Mouse (Mus musculus): ENCODE data around the gene Gm10972.
A peak's percentile ranks its signal among the peaks of the same experiment; 100 is the strongest.
"Not testable (repeated sequence)": the region's sequence is repeated elsewhere in the genome, so short reads cannot be mapped to it uniquely, and the experiment has no call there.

DNA sequence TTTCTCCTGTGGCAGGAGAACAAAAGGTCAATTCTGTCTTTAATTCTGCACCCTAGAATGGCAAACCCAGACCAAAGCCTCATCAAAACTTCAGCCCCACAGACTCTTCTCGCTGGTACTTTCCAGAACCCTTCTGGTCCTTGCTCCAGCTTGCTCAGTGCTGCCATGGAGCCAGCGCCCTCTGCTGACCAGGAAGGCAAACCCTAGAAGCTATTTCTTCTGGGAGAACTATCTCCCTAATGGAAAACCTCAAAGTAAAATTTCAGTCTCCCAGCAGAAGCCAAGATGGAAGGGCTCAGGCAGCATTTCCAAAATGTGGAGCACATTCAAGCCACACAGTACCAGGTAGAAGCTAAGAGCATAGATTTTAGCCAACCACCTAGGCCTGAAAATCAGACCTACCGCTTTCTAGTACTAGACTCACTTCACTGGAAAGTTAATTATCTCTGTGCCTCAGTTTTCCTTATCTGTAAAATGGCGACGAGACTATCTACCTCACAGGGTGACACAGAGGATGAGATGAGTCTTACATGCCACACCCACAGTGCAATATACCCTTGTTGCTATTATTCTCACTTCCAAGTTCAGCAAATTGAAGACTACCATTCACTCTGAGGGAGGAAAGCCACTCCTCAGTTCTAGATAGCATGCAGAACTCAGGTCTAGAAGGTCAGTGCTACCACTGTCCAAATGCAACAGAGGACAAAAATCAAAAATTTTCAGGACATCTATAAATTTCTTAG is 22.3 kb downstream of the Gm10972 start:
- TF ChIP-seq CTCF (conservative IDR thresholded peaks at IDR 0.05; ENCODE audit: insufficient read depth, insufficient read length, low read depth, low read length) = 0 out of 2 replicates have a peak, but pooled peaks have one; percentile 3
- TF ChIP-seq POLR2A (IDR thresholded peaks at IDR 0.05; ENCODE audit: low read depth, low read length) = not testable (repeated sequence)
